Mouse (Mus musculus) layer of hippocampus, postnatal 14 days (tissue): ENCODE data around the gene Wrap73. TPM values are rescaled to one million over a fixed set of nuclear protein-coding genes. Genes with fewer than 3 reads are reported as not detected.

Source experiments
- DNase-seq, 2 experiments: peaks; one replicate each; pipeline ENCODE4 v3.0.0; 2021 to 2022; ENCODE audit warnings: low spot score in 2 of 2, mixed read lengths in 1 of 2
- total RNA-seq, 2 experiments: library from RNA; stranded (reverse); gene quantifications; 2 replicates each; pipeline ENCODE4 v1.2.3; 2021

The Wrap73 gene
- total RNA-seq, 2 experiments from 2014 or later: 29.7 to 36.1 TPM

DNA sequence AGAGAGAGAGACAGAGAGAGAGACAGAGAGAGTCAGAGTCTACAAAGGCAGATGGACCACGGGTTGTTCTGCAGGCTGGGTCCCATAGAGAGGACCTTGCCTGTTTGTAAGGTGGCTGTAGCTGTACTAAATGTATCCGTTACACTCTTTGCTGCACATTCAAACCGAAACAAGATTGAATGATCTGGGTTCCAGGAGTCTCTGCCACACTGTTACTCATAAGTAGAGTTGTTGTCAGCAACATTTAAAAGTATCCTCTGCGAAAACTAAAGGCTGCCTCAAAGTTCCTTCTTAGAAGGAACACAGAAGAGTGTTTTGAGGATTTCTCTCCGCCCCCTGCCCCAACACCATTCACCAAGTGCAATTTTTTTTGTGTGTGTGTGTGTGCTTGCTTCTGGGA, 5.0 kb upstream of the Wrap73 start:
- DNase-seq: no peak

DNA sequence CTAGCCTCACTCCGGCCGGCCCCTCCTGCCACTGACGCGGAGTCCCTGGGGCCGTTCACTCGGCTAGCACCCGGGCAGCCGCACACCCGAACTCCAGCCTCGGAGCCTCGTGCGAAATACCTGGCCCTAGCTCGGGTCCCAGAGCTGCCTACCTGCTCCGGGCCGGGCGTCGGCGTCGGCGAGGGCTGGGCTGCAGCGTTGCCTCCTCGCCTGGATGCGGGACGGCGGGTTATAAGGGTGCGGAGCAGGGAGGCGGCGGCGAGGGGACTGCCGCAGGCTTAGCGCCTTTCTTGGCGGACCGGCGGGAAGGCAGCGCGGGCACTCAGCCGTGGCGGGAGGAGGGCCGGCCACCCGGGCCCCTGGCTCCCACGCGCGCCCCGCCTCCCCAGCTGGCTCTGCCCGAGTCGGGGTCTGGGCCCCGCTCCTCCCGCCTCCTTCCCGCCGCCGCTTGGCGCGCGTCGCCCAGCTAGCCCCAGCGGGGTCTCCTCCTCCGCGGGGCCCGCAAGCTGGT, 2.4 kb upstream of the Wrap73 start:
- DNase-seq: no peak

DNA sequence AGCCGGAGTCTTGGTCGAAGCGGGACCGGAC, 2.2 kb upstream of the Wrap73 start, which contains the start of gene Trp73:
Gene Trp73 (minus strand): TSS at position 27 of the 31 bp plus-strand sequence.
- DNase-seq: no peak

DNA sequence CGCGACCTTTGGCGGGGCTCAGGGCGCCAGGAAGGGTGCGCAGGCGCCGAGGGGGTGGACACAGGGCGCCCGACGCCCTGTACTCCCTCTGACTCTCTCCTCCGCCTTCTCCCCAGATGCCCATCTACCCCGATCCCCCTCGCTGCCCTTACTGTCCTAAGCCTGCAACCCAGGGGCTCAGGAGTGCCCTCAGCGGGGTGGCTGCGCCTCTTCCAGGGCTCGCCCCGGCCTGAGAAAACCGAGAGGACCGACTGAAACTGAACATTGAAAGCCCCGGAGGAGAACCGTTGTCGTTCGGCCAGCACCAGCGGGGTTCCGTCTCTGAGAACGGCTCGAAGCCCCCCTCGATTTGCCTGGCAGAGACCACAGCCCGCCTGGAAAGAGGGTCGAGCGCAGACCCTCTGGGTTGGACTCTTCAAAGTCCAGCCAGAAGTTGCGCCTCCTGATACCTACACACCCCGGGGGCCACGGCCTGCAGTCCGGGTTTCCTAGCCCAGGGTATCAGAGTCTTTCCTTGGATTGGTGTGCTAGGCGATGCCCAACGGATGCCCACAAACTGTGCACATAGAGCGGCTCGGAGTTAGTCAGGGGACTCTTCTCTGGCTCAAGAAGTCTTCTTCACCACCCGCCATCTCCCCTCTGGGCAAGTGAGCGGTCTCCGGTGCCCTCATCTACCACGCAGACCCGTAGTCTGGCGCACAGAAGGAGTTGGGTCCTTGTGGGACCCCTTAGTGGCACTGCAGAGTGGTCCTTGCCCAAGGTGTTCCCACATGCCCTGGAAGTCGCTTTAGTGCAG, 1.8 kb upstream of the Wrap73 start:
- no peak for DNase-seq

DNA sequence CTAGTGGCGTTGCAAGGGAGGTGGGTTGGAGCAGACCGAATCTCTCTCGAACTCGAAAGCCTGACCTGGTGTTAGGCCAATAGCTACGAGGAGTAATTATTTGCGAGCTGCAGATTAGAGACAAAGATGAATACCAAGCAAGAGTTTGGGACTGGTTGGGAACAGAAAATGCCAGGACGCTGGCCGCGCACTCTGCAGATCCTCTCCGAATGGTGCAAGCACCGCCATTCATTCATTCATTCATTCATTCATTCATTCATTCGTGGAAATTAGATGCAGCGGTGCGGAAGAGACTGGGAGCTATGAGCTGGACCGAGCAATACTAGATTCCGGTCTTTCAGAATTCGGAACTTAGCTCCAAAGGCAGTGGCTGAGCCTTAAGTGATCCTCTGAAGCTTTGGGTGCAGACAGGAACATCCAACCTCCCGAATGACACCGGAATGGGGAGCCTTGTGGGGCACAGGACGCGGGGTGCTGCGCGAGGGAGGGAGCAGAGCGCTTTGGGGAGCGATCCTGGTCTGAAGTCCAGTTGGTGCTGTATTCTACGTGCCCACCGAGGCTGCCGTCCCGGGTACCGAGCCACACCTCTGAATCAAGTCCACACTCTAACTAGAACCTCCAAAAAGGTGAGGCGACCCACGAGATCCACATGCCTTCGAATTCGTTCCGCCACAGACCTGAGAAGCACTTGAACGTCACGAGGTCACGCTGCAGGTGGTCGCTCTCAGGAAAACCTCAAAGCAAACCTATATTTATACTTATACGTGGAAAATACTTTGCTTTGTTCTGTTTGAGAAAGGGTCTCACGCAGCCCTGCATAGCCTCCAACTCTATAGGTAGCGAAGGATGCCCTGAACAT, 934 bp upstream of the Wrap73 start:
- no peak for DNase-seq

DNA sequence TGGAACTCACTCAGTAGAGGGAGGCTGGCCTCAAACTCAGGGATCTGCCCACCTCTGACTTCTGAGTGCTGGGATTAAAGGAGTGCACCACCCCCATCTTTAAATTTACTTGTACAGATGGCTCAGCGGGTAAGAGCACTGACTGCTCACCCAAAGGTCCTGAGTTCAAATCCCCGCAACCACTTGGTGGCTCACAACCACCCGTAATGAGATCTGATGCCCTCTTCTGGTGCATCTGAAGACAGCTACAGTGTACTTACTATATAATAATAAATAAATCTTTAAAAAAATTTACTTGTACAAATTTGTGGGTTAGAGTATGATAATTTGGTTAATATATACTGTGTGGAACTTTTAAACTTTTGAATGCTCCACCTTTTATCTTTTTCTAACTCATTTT, 2.5 kb downstream of the Wrap73 start:
- DNase-seq: no peak

DNA sequence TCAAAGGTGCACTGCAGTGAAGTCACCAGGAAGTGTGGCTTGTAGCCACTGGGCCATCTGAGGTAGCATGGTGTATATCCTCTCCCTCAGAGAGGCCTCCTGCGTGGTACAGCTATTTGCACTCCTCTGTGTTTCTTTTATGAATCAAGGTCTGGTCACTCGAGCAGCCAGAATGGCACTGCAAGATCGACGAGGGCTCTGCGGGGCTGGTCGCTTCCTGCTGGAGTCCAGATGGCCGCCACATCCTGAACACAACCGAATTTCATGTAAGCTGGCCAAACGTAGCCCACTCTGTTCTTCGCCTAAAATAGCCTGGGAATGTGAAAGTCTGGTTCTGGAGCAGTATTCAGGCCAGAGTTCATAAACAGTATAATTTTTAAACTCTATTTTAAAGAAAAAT, 4.2 kb downstream of the Wrap73 start:
- no peak for DNase-seq

DNA sequence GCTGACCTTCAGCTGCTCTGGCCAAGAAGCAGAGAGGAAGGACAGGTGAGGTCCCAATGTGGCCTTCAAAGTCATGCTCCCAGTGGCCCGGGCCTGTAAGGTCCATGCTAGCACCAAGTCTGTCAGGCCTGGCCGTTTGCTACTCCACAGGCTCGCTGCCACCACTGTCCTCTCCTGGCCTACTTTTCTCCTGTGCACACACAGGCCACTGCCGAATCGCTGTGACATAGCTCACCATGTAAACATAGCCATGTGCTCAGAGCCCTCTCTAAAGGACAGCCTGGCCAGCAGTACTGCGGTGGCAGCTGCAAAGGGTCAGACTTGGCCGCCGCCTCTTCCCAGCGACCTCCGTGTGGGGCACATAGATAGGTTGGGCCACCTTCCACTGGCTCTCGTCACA, 11.9 kb downstream of the Wrap73 start:
- DNase-seq: no peak

DNA sequence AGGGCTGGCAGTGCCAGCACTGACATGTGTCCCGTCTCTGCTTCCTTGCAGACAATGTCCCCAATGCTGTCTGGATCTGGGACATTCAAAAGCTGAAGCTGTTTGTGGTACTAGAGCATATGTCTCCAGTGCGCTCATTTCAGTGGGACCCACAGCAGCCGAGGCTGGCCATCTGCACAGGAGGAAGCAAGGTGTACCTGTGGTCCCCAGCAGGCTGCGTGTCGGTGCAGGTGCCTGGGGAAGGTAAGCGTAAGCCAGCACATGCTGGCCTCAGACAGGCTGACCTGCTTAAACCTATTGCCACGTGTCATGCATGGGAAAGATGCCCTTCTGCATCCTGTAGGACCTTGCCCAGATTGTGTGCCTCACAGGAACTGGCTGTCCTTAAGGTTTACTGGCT, 13.9 kb downstream of the Wrap73 start:
- DNase-seq: no peak

DNA sequence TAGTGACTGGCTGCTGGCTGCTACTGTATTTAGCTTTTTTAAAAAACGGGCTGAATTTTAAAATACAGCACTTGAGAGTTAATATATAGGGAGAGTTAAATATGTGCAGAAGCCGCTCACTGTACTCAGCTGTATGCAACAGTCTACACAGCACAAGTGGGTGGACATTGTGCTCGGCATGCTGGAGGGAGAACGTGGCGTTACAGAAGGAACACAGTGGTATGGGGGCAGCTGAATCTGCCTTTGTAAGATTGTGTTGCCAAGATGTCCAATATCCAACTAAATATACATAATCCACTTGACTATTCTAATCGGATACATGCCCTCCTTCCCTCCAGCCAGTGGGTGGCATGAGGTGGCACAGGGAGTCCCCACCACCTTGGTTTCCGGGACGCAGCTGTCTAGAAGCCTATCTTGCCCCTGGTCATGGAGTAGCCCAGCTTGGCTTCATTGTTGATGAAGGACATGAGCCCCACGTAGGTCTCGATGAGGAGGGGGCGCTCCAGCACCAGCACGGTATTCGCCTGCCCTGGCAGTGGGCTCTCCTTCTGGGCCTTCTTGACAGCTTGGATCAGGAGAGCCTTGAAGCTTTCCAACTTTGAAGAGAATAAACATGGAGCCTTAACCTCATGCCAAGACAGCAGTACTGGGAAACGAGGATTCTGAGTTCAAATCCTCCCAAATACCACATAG, 15.9 kb downstream of the Wrap73 start:
- no peak for DNase-seq

DNA sequence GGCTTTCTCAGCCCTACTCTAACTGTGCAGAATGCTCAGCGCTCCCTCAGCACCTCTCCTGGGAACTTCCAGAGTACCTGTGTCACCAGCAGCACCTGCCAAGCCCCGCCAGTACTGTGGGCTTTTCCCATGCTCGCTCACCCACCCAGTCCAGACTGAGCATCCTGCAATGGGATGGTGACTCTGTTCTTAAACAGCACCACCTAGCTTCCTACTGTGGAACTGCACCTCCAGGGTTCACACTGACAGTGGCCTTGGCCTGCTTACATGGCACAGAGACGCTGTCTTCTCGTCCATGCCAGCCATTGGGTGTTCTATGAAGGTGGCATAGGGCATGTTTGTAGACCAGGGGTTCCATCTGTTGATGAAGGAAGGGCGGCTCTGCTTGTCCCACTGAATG, 16.8 kb downstream of the Wrap73 start:
- DNase-seq: peak; percentile 85 to 89

DNA sequence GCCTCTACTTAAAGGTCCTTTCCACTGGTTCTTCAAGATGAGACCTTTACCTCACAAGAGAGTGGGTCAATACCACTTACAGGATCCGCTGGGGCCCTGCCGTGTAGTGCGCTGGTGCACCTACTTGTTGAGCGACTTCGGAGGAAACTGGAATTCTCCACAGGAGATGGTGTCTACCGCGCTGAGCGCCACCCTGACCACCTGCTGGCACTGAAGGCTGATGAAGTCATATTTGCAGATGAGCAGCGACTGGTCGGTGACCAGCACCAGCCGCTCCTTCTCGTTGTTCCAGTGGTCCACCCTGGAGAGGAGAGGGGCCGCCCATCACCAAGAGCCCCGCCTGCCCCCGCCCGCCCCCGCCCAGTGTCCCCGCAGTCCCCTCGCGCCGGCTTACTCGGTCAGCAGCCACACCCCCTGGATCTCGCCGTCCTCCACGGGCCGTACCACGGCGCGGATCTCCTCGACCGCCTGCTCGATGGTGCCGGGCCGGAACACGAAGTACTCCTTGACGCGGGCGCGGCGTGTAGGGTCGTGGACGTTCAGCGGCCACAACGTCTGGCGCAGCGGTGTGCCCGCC, 17.9 kb downstream of the Wrap73 start:
- no peak for DNase-seq

DNA sequence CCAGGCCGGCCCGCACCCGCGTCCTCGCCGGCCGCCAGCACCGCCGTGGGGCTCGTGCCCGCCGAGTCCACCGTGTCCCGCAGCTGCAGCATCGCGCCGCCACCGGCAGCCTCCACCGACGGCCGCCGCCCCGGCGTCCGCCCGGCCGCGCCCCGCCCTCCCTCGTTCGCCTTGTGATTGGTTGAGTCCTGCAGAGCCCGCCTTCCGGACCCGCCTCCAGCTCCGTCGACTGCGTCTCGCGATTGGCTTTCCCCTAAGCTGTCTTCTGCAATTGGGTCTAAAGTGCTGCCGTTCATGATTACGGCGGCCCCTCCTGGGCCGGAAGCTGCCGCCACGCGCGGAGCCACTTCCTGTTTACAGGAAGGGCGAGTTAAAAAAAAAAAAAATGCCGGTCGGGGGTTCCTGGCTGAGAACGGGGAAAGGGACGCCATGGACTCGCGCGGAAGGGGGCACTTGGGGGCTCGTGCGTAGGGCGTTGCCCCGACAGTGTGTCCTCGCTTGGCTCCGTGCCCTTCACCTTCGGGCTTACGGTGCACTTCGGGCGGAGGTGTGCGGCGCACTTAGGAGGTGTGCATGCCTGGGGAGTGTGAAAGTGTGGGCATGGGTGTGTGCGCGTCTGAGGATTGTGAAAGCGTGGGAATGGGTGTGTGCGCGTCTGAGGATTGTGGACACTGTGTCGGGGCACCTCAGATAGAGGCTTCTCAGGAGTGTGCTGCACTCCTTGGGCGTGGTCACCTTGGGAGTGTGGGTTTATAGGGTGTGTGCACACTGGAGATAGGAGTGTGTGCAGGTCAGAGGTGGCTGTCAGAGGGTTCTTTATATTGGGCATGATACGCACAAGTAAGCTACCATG, 18.6 kb downstream of the Wrap73 start, which contains the start of gene Tprgl:
Gene Tprgl (minus strand): TSS at position 129 of the 853 bp plus-strand sequence.
- peak; percentile 95 to 97 for DNase-seq

DNA sequence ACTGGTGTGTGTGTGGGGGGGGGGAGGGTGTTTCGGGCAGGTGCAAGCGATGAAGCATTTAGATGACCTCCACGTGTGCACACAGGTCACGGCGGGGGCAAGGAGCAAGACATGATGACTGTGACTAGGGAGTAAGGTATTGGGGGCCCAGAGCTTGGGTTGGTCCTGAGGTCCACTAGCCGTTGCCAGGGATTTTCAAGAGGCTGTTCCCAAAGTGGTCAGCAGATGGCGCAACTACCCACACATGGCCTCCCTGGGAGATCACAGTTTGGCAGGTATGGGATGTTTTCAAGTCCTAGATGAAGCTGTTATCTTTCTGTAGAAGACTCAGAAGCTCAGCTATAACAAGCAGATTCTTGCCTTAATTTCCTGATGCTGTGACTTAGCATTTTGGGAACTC, 21.1 kb downstream of the Wrap73 start:
- peak; percentile 64 to 74 for DNase-seq

DNA sequence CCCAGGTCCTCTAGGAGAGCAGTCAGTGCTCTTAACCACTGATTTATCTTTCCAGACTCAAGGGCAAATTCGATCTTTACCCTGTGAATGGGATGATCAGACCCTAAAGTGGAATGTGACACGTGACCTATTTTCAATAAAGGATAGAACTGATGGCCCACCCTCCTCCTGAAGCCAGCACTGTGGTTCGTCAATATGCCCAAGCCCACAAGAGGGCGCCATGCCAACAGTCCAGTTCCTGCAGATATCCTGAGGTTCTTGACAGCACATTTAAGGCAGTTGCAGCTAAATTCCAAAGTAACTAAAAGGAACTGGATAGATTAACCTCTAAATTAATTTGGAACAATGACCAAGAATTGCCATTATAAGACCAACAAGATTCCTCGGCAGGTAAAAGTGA, 24.9 kb downstream of the Wrap73 start:
- peak in 1 of 2 experiments; percentile 48 for DNase-seq

DNA sequence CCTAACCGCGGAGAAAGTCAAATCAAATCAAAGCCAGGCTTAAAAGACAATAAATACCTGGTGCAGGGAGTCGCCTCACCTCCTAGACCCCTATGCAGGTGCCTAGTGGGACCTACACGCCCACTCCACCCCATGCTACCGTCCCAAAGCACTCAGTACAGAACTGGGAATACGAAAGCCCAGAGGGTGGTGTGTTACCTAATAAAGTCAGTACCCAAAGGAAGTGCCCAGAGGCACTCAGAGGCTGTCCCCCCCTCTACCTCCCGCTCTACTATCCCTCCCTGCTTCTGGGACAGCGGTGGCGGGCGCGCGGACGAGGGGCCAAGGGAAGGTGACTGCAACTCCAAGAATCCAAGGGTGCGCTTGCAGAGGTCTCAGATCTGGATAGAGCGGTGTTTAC, 27.8 kb downstream of the Wrap73 start:
- no peak for DNase-seq

DNA sequence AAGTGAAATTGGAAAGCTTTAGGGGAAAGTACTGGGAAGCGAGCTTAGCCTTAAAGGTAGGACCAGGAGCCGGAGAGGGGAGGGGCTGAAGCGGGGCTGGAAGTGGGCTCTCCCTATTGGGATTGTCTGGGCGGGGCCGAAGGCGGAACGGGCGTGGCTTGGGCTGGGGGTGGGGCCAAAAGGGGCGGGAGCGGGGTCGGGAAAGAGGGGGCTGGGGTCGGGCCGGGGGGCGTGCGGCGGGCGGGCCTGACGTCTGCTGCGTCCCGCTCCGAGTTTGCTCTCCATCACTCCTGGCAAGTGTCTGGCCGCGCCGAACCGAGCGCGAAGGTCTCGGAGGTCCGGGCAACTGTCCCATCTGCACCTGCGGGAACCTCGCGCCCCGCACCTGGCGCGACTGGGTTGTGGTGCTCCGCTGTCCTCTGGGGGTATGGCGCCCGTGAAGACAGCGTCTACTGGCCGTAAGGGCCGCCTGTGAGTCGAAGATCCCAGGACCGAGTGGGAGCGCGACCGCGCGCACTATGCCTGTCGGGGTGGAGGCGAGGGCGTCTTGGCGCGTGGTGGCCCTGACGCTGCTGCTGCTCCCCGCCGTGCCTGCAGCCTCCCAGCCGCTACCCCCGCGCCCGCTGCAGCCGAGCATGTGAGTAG, 28.5 kb downstream of the Wrap73 start, which contains the start of gene Megf6:
Gene Megf6 (plus strand): TSS at position 225 of the 645 bp plus-strand sequence.
- DNase-seq: no peak

DNA sequence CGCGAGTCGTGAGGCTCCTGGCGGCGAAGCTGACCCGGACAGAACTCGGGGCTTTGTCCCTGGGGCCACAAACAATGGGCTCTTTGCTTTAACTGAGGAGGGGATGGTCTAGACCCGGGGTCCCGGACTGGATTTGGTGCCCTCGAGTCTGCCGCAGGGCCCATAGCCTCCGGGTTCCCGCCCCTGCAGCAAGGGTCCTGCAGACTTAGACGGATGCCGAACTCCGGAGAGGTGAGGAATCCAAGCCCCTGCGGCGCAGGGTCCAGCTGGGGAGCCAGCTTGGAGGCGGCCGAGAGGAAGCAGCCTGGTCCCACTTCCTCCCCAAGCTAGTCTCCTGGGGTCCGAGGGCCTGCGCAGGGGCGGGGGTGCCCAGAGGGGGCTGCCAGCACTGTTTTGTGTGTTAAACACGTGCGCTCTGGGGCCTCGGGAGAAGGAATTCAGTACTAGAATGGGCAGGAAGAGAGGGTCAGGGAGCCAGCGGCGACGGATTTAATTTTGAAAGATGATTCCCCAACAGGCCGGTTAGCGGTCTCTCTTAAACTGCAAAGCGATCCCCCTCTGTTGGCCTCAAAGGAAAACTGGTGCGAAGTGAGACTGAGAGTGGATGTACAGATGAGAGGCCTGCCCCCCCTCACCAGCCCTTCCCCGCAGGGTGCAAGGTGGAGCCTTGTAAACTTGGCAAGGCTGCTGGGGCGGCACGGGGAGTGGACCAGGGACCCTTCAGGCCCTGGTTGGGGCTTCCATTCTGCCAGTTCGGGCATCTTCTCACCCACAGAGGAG, 29.2 kb downstream of the Wrap73 start:
- DNase-seq: no peak

DNA sequence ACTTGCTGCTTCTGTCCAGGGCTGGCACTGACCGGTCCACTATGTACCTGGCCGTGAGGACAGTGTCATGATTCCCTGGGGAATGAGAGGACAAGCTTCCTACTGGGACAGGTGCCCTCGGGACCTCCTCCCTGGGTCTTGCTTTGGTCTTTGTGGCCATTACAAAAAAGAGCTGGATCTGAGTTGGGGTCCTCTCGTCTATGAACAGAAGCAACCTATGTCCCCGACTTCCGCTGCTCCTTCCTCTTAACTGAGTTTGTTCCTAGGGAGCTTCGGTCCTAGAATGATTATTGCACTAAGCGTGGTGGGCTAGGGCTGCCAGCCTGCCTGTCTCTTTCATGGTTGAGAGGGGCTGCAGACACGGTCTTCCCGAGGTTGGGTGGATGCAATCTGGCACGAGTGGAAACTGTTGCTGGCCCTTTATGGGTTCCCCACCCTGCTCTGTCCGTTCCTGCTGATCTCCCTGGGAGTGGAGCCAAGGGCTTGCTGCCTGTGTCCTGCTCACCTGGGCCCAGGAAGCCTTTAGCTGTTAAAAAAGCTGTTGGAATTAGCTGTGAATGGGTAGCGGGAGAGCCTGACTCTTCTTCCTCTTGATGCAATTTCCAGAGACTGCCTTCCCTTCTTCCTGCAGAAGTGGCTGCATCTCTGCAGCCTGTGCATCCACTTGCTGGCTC, 29.9 kb downstream of the Wrap73 start:
- no peak for DNase-seq
